In the genomic region with DNA sequence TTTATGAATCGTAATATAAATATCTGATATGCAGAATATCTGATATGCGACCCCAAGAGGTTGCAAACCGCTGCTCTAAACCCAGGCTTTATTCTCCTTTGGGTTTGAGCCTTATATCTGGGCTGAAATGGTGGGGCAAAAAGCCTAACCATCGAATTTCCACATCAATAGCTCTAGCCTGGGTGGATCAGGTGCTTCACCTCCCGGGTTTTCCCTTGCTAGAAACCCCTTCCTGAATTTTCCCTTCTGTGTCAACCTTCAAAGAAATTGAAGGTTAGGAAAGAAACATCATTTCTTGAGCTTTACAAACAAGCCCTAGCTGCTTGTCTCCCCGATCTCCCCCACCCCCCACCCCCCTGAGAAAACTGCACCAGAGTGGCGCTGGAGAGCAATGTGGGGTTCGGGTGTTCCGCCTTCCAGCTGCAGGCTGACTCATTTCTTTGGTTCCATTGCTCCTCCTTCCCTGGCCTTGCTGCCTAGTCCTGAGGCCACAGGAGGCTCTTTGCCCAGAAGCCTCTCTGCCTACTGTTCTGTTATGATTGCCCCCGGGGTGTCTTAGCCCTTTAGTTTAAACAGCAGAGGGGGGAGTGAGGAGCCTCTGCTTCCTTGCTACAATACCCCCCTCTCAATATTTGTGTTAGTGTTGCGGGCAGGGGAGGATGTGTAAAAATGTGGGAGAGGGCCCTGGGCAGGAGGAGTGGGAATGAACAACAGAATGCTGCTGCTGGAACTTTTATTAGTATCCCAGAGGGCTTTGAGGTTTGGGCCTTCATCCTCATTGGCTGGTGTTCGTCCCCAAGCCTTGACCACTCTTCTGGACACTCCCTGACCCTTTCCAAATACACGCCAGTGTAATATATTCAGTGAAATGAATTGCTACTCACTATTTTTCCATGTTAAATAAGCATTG, we compare ENCODE assay signal across 9 mouse cellular contexts. TPM values are rescaled to one million over a fixed set of nuclear protein-coding genes. Genes with fewer than 3 reads are reported as not detected.
DNase-seq lines count a peak whose midpoint lies in the region; ATAC-seq and TF ChIP-seq lines count a peak whose summit lies in the region.
"Had no signal": no experiment of that assay in that cellular context is flagged by ENCODE, and none has a peak within 500 bp of the region (broad histone marks: within the 10 kb centered on the region; RNA-seq: fewer than 3 reads in every experiment).

No protein-coding gene starts in this region.

- TF ChIP-seq POLR2A in kidney, adult 2 months (IDR thresholded peaks at IDR 0.05; ENCODE audit: low read depth, low read length): no peak

- no peak overlapping the region for H3K4me3 ChIP-seq in hindbrain, embryonic 14.5 days (replicated peaks; ENCODE audit: low read length)
- no peak overlapping the region for H3K4me3 ChIP-seq in midbrain, embryonic 14.5 days (replicated peaks; ENCODE audit: low read depth, low read length)
- no peak overlapping the region for H3K4me3 ChIP-seq in kidney, adult 2 months (ENCODE audit: insufficient read depth, low read depth, low read length)

- H3K4me2 ChIP-seq in hindbrain, embryonic 14.5 days (replicated peaks): peak overlapping the region; percentile 47
- peak overlapping the region; percentile 42 for H3K4me2 ChIP-seq in midbrain, embryonic 14.5 days (ENCODE audit: low read length)

- H3K9ac ChIP-seq in hindbrain, embryonic 14.5 days: peak overlapping the region; percentile 51
- no peak overlapping the region for H3K9ac ChIP-seq in midbrain, embryonic 14.5 days (replicated peaks; ENCODE audit: low read length)

- DNase-seq in adrenal gland, adult (ENCODE audit: inconsistent age in 2 of 2, low spot score in 1 of 2): peak; percentile 37 to 82
- no peak for DNase-seq in adrenal gland, postnatal 4 days (ENCODE audit: low spot score in 2 of 2)
- peak; percentile 36 for DNase-seq in adrenal gland, postnatal 10 days
- DNase-seq in hindbrain, embryonic 14.5 days (ENCODE audit: low spot score): no peak
- peak; percentile 68 for DNase-seq in midbrain, embryonic 14.5 days
- DNase-seq in B cell, adult 2 months: no peak
- no peak for DNase-seq in kidney, adult 2 months
- DNase-seq: right cerebral cortex, postnatal 4 days had no signal

- H3K27ac ChIP-seq in hindbrain, embryonic 14.5 days: peak overlapping the region; percentile 93
- H3K27ac ChIP-seq in midbrain, embryonic 14.5 days (replicated peaks; ENCODE audit: low read depth, low read length): peak overlapping the region; percentile 62
- H3K27ac ChIP-seq in kidney, adult 2 months (ENCODE audit: insufficient read depth, low read depth, low read length): no peak overlapping the region

- TF ChIP-seq CTCF in kidney, adult 2 months (conservative IDR thresholded peaks at IDR 0.05; ENCODE audit: insufficient read depth, insufficient read length, low read depth, low read length): no peak; the same call in 1 of the 2 replicates

- no peaks in the 10 kb centered on the region for H3K27me3 ChIP-seq in hindbrain, embryonic 14.5 days (ENCODE audit: control insufficient read depth, insufficient read depth, low read length)
- no peaks in the 10 kb centered on the region for H3K27me3 ChIP-seq in midbrain, embryonic 14.5 days (ENCODE audit: control insufficient read depth, insufficient read depth, low read length)
- no peaks in the 10 kb centered on the region for H3K27me3 ChIP-seq in kidney, adult 2 months (replicated peaks; ENCODE audit: control insufficient read depth, insufficient read depth, low read length)

- no peaks in the 10 kb centered on the region for H3K9me3 ChIP-seq in hindbrain, embryonic 14.5 days (ENCODE audit: control insufficient read depth, low read length)
- no peaks in the 10 kb centered on the region for H3K9me3 ChIP-seq in midbrain, embryonic 14.5 days (ENCODE audit: control insufficient read depth, low read length)

- 17% methylated on average over 13 of the region's 13 CpGs for WGBS in hindbrain, embryonic 14.5 days
- WGBS in midbrain, embryonic 14.5 days: 11% methylated on average over 13 of the region's 13 CpGs
- 56% methylated on average over 13 of the region's 13 CpGs for WGBS in kidney, adult 2 months

- no peaks in the 10 kb centered on the region for H3K36me3 ChIP-seq in hindbrain, embryonic 14.5 days (replicated peaks; ENCODE audit: control insufficient read depth, insufficient read depth)
- no peaks in the 10 kb centered on the region for H3K36me3 ChIP-seq in midbrain, embryonic 14.5 days (ENCODE audit: control insufficient read depth, insufficient read depth, low read length)
- peaks cover 1% of the 10 kb centered on the region for H3K36me3 ChIP-seq in kidney, adult 2 months (ENCODE audit: control insufficient read depth, insufficient read depth, low read length)

- peak; percentile 65 for ATAC-seq in hindbrain, embryonic 14.5 days (ENCODE audit: low FRiP score)
- no peak for ATAC-seq in midbrain, embryonic 14.5 days (ENCODE audit: low FRiP score, low TSS enrichment)
- no peak for ATAC-seq in monocyte, adult 5-6 weeks (replicated peaks; ENCODE audit: insufficient number of reproducible peaks, low FRiP score, low TSS enrichment, poor library complexity, severe bottlenecking)

- H3K4me1 ChIP-seq in hindbrain, embryonic 14.5 days (replicated peaks; ENCODE audit: control insufficient read depth, insufficient read depth, low read length): peaks cover 26% of the 10 kb centered on the region
- H3K4me1 ChIP-seq in midbrain, embryonic 14.5 days (ENCODE audit: control insufficient read depth, insufficient read depth, low read length): peaks cover 27% of the 10 kb centered on the region
- no peaks in the 10 kb centered on the region for H3K4me1 ChIP-seq in kidney, adult 2 months (ENCODE audit: control insufficient read depth, insufficient read depth, low read length)

RNA-seq across cellular contexts. Expression of a gene that starts 9.5 kb away (rescaled TPM):
- total RNA-seq in adrenal gland, postnatal 4 days (2021): 10 to 100 TPM; 11.9 to 13.4 TPM
- 1 to 10 TPM; 6.6 to 8.0 TPM for total RNA-seq in adrenal gland, postnatal 10 days (2021)
- polyA plus RNA-seq in hindbrain, embryonic 14.5 days (2014; fragmentation: Nextera tagmentation; extraction: Ambion mirVana): 244 and 265 TPM in 2 replicates
- polyA plus RNA-seq in midbrain, embryonic 14.5 days (2014; fragmentation: Nextera tagmentation; extraction: Ambion mirVana): 88.5 and 106 TPM in 2 replicates
- total RNA-seq in monocyte, adult 5-6 weeks (2017): 0.29 TPM in 1 of 3 replicates, not detected in the others
- polyA plus RNA-seq in kidney, adult 2 months (2012; rRNA removed): 0.05 and 0.08 TPM in 2 replicates

Comparison
In these comparisons a context has a peak if more than half of its experiments do, and no peak if none do; other contexts are left out.
1. DNase-seq: peak in adrenal gland, adult (2 of 2), adrenal gland, postnatal 10 days (single experiment) and midbrain, embryonic 14.5 days (single experiment); none in adrenal gland, postnatal 4 days (0 of 2), hindbrain, embryonic 14.5 days (single experiment), B cell, adult 2 months (0 of 2) and kidney, adult 2 months (single experiment).